Mouse (Mus musculus): ENCODE measurements around the gene Gm15128.
"Not testable (repeated sequence)": the region's sequence is repeated elsewhere in the genome, so short reads cannot be mapped to it uniquely, and the experiment has no call there.

The Gm15128 gene

GRCm38 (mm10) chrX:147765691-147766090 is at the start of gene Gm15128:
Gene Gm15128 (plus strand): TSS chrX:147765991.
- not testable (repeated sequence) for DNase-seq (ENCODE audit: low read depth in 1 of 2, low spot score in 2 of 2)

Measured in monocyte, adult 2 months (primary cell).